Mouse (Mus musculus): ENCODE measurements around the gene Gm20388. TPM values are rescaled to one million over a fixed set of nuclear protein-coding genes. Genes with fewer than 3 reads are reported as not detected.

The Gm20388 gene
- total RNA-seq, 2 experiments from 2014 or later: 10.3 to 10.6 TPM

DNA sequence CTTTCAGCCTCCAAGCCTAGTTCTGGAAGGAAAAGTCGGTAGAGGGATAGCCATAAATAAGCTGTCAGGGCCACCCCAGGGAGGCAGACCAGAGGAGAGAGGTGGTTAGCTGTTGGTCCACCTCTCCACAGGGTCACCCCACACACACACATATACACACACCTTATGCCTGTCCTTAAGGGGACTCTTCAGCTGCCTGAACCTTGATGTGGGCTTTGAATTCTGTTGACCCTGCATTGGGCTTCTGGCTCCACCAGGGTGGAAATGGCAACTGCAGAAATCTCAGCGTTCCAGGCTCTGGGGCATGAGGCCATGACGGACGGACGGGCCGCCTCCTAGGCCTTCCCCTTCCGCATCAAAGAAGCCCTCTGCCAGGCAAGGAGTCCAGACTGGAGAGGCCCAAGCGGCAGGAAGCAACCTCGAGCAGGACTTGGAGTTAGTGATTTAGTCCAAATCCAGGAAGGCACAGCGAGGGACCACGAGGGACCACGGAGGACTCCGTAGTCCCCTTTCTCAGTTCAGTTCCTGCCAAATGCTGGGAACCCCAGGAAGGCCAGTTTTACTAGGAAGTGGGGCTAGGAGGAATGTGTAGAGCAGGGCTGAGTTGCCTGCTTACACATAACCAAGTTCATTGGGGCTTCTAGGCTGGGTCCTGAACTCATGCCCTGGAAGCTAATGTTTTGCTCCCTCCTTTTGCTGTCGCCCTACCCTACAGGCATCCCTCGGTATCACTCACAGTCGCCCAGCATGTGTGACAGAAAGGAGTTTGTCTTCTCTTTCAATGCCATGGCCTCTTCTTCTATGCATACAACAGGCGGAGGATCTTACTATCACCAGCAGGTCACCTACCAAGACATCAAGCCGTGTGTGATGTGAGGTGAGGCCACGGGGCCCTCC lies 1175.6 kb downstream of the Gm20388 start:
- DNase-seq (ENCODE audit: low spot score in 2 of 2): no peak
- intact Hi-C loops (cut with DNase I): no loop called here

DNA sequence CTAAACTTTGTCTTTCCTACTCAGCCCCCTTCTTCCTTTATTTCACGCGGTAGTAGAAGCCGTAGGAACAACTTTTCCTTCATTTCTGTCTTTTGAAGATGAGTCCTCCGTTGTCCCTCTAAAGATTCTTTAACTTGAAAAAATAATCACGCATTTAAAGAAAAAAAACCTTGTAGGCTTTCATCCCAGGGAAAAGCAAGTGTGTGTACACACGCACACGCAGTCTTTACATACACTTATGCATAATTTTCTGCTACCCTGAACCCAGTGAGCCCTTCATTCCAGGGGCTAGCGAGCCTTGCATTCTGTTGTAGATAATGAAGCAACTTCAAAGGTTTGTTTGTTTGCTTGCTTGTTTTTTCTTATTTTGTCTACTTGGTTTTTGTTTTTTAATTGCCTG lies 1177.6 kb downstream of the Gm20388 start:
- intact Hi-C loops (cut with DNase I): no loop called here
- no peak for DNase-seq (ENCODE audit: low spot score in 2 of 2)

- no peak for DNase-seq (ENCODE audit: low spot score in 2 of 2)
- intact Hi-C loops (cut with DNase I): no loop called here
Measured at GRCm38 (mm10) chr8:121088871-121089630, 1178.4 kb downstream of the Gm20388 start.

- intact Hi-C loops (cut with DNase I): loop anchor here (5.0 kb wide), 1 partner anchor 413 kb away; no protein-coding TSS in a partner anchor
- no peak for DNase-seq (ENCODE audit: low spot score in 2 of 2)
Measured at GRCm38 (mm10) chr8:121089631-121090380, 1179.2 kb downstream of the Gm20388 start.

- intact Hi-C loops (cut with DNase I): loop anchor here (5.0 kb wide), 1 partner anchor 413 kb away; no protein-coding TSS in a partner anchor
- DNase-seq (ENCODE audit: low spot score in 2 of 2): no peak
Measured at GRCm38 (mm10) chr8:121090716-121091115, 1180.1 kb downstream of the Gm20388 start.

DNA sequence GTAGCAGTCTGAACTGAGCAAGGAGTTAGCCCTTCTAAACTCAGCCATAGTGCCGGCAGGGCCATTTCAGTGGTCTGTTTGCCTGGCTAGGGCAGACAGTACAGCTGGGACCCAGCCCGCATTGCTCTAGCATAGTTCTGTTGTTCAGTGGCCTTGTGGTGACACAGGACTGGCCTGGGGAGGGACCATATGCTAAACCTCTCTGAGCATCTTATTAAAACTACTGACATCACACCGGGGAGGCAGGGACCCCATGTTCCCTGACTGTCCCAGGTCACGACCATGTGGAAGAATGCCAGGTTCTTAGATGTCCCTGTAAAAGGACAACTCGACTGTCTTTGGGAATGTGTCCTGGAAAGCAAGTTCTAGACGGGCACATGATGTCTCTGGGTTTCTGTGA lies 1181.5 kb downstream of the Gm20388 start:
- intact Hi-C loops (cut with DNase I): loop anchor here (1.0 to 5.0 kb wide), 2 partner anchors 271 to 415 kb away; no protein-coding TSS in a partner anchor
- DNase-seq (ENCODE audit: low spot score in 2 of 2): no peak

DNA sequence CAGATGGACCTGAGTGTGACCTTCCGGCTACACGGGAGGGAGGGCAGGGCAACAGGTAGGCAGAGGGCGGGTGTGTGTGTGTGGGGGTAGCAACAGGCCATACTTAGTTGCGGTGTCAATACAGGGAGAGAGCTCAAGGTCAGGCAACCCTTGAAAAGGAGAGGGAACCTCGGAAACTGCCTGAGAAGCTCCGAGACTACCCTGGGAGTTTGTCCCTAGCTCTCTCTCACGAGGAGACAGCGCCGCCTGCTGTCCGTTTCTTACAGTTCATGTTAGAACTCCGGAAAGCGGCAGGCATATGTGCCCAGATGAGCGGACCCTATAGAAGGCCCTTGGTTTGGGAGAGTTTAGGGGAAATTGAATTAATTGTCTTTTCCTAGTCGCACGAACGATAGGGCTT lies 1182.0 kb downstream of the Gm20388 start:
- DNase-seq (ENCODE audit: low spot score in 2 of 2): peak; percentile 70 to 80
- intact Hi-C loops (cut with DNase I): loop anchor here (1.0 to 5.0 kb wide), 2 partner anchors 271 to 415 kb away; no protein-coding TSS in a partner anchor

DNA sequence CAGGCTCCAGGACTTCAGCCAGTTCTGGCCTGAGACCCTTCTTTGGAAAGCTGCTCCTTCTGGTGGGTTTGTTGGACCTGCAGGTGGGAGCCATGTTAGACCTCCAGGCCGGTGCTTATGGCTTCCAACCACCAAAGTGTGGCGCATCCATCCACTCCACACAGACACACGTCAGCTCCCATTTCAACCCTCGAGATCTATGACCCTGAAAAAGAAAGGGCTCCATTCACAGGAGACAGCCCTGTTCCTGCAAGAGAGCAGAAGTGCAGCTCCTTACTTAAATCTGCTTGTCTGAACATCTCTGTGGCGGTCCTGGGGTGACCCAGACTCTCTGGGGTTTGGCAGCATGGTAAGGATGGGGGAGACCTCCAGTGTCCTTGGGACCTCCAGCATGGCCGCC lies 1182.9 kb downstream of the Gm20388 start:
- intact Hi-C loops (cut with DNase I): loop anchor here (5.0 kb wide), 1 partner anchor 416 kb away; no protein-coding TSS in a partner anchor
- DNase-seq (ENCODE audit: low spot score in 2 of 2): no peak

GRCm38 (mm10) chr8:121104049-121104818 lies 1193.6 kb downstream of the Gm20388 start:
- intact Hi-C loops (cut with DNase I): no loop called here
- peak; percentile 53 to 59 for DNase-seq (ENCODE audit: low spot score in 2 of 2)

GRCm38 (mm10) chr8:121107668-121108656 lies 1197.3 kb downstream of the Gm20388 start, which contains the start of gene Mthfsd:
Gene Mthfsd, minus strand, starts transcription at chr8:121108392.
- intact Hi-C loops (cut with DNase I): no loop called here
- DNase-seq (ENCODE audit: low spot score in 2 of 2): peak; percentile 99

DNA sequence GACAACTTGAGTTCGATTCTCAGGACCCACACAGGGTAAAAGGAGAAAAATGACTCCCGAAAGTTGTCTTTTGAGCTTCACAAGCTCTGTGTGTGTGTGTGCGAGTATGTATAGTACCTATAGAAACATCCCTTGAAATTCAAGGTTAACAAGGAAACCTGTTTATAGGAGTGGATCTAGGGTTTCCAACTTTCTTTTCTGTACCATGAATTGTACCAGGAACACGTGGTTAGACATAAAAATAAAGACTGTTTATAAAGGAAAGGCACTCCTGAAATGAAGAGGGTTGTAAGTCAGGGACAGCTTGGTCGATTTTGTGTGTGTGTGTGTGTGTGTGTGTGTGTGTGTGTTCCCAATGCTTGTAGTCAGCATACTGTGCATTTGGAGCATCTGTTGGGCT lies 1198.0 kb downstream of the Gm20388 start:
- intact Hi-C loops (cut with DNase I): no loop called here
- no peak for DNase-seq (ENCODE audit: low spot score in 2 of 2)

GRCm38 (mm10) chr8:121111145-121111907 lies 1200.7 kb downstream of the Gm20388 start:
- intact Hi-C loops (cut with DNase I): loop anchor here (5.0 kb wide), 1 partner anchor 466 kb away; the partner anchor contains the start of gene Fbxo31
- no peak for DNase-seq (ENCODE audit: low spot score in 2 of 2)

DNA sequence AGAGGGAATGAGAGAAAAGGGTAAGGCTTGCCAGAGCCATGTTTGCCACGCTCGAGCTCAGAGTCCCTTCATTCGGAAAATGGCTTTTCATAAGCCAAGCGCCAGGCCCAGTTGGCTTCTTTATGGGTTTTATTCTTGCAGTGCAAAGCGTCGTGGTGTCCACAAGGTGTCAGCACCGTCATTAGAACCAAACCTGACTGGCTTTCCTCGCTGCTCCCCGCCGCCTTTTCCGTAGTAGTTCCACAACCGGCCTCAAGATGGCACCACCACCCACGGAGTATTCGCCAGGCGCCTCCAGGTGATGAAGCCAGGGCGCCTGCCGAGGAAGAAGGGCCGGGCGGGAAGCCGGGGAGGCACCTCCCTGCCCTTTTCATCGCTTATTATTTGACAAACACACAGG lies 1202.6 kb downstream of the Gm20388 start:
- DNase-seq (ENCODE audit: low spot score in 2 of 2): peak; percentile 95 to 96
- intact Hi-C loops (cut with DNase I): loop anchor here (1.0 to 5.0 kb wide), 3 partner anchors 280 to 464 kb away; partner anchors contain the start of gene Fbxo31

DNA sequence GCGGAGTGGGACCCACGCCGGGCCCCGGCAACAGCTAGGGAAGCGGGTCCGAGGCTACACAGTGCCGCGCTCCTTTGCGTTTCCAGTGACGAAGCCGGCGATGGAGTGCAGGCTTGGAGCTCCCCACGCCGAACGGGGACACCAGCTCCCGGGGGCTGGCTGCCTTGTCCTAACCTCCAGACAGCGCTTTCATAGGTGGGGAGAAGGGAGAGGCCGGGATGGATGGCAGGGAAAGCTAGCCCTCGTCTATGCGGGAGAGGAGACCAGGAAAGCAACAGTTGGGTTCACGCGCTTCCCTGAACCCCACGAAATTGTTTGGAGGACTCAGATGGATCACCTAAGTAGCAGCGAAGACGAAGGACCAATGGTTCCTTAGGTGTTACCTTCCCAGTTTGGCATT lies 1204.5 kb downstream of the Gm20388 start:
- no peak for DNase-seq (ENCODE audit: low spot score in 2 of 2)
- intact Hi-C loops (cut with DNase I): loop anchor here (5.0 kb wide), 1 partner anchor 38 kb away; no protein-coding TSS in a partner anchor

GRCm38 (mm10) chr8:121115948-121116347 lies 1205.3 kb downstream of the Gm20388 start, which contains the start of gene Foxc2:
Gene Foxc2, plus strand, starts transcription at chr8:121116171.
- intact Hi-C loops (cut with DNase I): loop anchor here (5.0 kb wide), 1 partner anchor 39 kb away; no protein-coding TSS in a partner anchor
- peak; percentile 19 to 60 for DNase-seq (ENCODE audit: low spot score in 2 of 2)

- DNase-seq (ENCODE audit: low spot score in 2 of 2): no peak
- intact Hi-C loops (cut with DNase I): loop anchor here (5.0 kb wide), 1 partner anchor 39 kb away; no protein-coding TSS in a partner anchor
Measured at GRCm38 (mm10) chr8:121116591-121117185, 1206.0 kb downstream of the Gm20388 start.
